Mouse (Mus musculus): ENCODE data around the gene Cd109. TPM values are rescaled to one million over a fixed set of nuclear protein-coding genes. Genes with fewer than 3 reads are reported as not detected.

Gene Cd109
- 1.4 and 1.7 TPM in 2 replicates for polyA plus RNA-seq (2012; rRNA removed)

DNA sequence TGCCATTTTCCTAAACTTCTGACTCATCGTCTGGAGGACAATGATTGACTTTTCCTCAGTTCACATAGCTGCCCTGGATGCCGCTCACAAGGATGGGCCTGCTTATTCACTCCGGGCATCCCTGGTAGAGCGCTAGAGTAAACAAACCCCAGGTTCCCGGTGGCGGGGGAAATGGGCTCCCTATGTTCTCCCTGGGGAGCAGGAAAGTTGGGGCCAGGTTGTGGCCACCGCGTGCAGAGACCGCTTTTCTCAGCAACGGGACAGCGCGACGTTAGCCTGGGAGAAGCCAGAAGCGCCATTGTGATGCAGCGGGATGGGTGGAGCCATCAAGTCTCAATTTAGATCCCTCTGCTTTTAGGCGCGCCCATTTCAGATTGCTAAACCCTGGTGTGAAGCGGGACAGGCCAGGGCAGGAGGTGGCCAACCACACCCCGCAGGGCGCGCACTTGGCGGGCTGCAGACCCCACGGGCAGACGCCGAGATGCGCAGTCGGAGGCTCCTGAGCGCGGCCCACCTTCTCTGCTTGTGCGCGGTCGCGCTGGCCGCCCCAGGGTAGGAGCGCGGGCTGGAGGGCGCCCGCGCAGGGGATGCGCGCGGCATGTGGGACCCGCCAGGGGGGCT is at the start of gene Cd109:
Gene Cd109 (plus strand): TSS at position 146 of the 621 bp plus-strand sequence.

DNA sequence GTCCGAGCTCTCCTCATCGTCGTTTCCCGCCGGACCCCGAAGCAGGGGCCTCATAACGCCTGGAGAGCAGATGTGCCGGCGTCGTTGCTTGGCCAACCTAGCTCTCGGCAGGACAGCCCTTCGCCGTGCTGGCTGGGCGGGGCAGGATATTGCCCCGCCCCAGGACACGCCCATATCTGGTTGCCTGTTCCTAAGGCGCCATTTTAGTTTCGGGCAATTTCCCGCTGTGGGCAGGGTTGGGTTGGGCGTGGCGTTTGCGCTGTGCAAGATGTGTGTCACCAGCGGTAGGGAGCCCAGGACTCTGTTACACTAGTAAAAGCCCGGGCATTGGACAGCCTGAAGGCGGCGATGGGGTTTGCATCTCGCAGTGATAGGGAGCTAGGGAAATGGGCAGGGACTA is 27.4 kb upstream of the Cd109 start, which contains the start of gene Slc17a5:
Gene Slc17a5 (minus strand): TSS at position 128 of the 400 bp plus-strand sequence.

Other genes starting within 250 kb of the Cd109 start
- 0.45 TPM in 1 of 2 replicates, not detected in the other for gene Dppa5a, start 247.4 kb upstream of the Cd109 start, polyA plus RNA-seq (2012; rRNA removed)
- 0.05 TPM in 1 of 2 replicates, not detected in the other for gene Ooep, start 236.8 kb upstream of the Cd109 start, polyA plus RNA-seq (2012; rRNA removed)
- gene Ddx43, start 219.8 kb upstream of the Cd109 start, polyA plus RNA-seq (2012; rRNA removed) = 0.03 TPM in 1 of 2 replicates, not detected in the other
- 0.39 and 0.67 TPM in 2 replicates for gene Cgas, start 172.3 kb upstream of the Cd109 start, polyA plus RNA-seq (2012; rRNA removed)
- 8.1 and 11.3 TPM in 2 replicates for gene Mto1, start 167.3 kb upstream of the Cd109 start, polyA plus RNA-seq (2012; rRNA removed)
- gene Gm17324, start 166.8 kb upstream of the Cd109 start, polyA plus RNA-seq (2012; rRNA removed) = 0.11 TPM in 1 of 2 replicates, not detected in the other
- gene Eef1a1, start 126.4 kb upstream of the Cd109 start, polyA plus RNA-seq (2012; rRNA removed) = 470 and 480 TPM in 2 replicates
- gene Slc17a5, start 27.5 kb upstream of the Cd109 start, polyA plus RNA-seq (2012; rRNA removed) = 2.5 and 2.7 TPM in 2 replicates